Mouse (Mus musculus) ES-Bruce4 (cell line): Measurements from ENCODE around the gene Olfr1052.
"Not testable (repeated sequence)": the region's sequence is repeated elsewhere in the genome, so short reads cannot be mapped to it uniquely, and the experiment has no call there.

Experiments
- CTCF ChIP-seq: IDR thresholded peaks from one replicate; pipeline ENCODE4 v1.8.1; 2011; ENCODE audit warnings: low read depth, low read length
- POLR2A ChIP-seq: IDR thresholded peaks from one replicate; pipeline ENCODE4 v1.8.1; 2011; ENCODE audit warnings: low read length; ENCODE audit not compliant: insufficient read depth

GRCm38 (mm10) chr2:86278988-86279387, 13.3 kb upstream of the Olfr1052 start, which contains the start of gene Olfr1051:
- not testable (repeated sequence) for TF ChIP-seq POLR2A, CTCF
